Mouse (Mus musculus) ES-Bruce4 (cell line): ENCODE measurements around the gene Lrit2. TPM values are rescaled to one million over a fixed set of nuclear protein-coding genes. Genes with fewer than 3 reads are reported as not detected.
A peak's percentile ranks its signal among the peaks of the same experiment; 100 is the strongest.

ENCODE experiments used
- H3K27ac ChIP-seq: 2 replicates; pipeline ENCODE4 v1.5.1; 2012; ENCODE audit warnings: low read length, inconsistent platforms; ENCODE audit not compliant: insufficient read depth
- H3K27me3 ChIP-seq: 2 replicates; pipeline ENCODE4 v1.6.1; 2012; ENCODE audit warnings: mild to moderate bottlenecking, low read length, inconsistent platforms; ENCODE audit not compliant: control insufficient read depth, poor library complexity, insufficient read depth, severe bottlenecking
- H3K36me3 ChIP-seq: 2 replicates; pipeline ENCODE4 v1.6.1; 2012; ENCODE audit warnings: inconsistent platforms, mild to moderate bottlenecking, low read length, moderate library complexity; ENCODE audit not compliant: control insufficient read depth, poor library complexity, insufficient read depth, severe bottlenecking
- H3K4me1 ChIP-seq: one replicate; pipeline ENCODE4 v1.8.1; 2011; ENCODE audit warnings: low read length; ENCODE audit not compliant: control insufficient read depth, insufficient read depth
- H3K4me3 ChIP-seq: 2 replicates; pipeline ENCODE4 v1.5.1; 2011; ENCODE audit warnings: low read depth, mild to moderate bottlenecking, low read length
- H3K9ac ChIP-seq: 2 replicates; pipeline ENCODE4 v1.6.1; 2012; ENCODE audit warnings: low read depth, mild to moderate bottlenecking, inconsistent platforms; ENCODE audit not compliant: poor library complexity, severe bottlenecking
- H3K9me3 ChIP-seq: replicated peaks from 2 replicates; pipeline ENCODE4 v1.6.1; 2012; ENCODE audit warnings: mild to moderate bottlenecking, low read length, inconsistent platforms; ENCODE audit not compliant: control insufficient read depth, poor library complexity, insufficient read depth, severe bottlenecking
- CTCF ChIP-seq: IDR thresholded peaks from one replicate; pipeline ENCODE4 v1.8.1; 2011; ENCODE audit warnings: low read depth, low read length
- EP300 ChIP-seq: IDR thresholded peaks from 2 replicates; pipeline ENCODE4 v1.6.1; 2011; ENCODE audit warnings: low read depth, low read length; ENCODE audit not compliant: insufficient read depth
- POLR2A ChIP-seq: IDR thresholded peaks from one replicate; pipeline ENCODE4 v1.8.1; 2011; ENCODE audit warnings: low read length; ENCODE audit not compliant: insufficient read depth
- polyA plus RNA-seq: library from polyadenylated mRNA; stranded (reverse); fragments of >200 nt; gene quantifications from 2 replicates; pipeline ENCODE4 v1.2.4, GENCODE M21; 2011; ENCODE audit warnings: low read depth; ENCODE audit not compliant: missing spikeins, insufficient read depth, insufficient read length

The Lrit2 gene
- polyA plus RNA-seq, 1 experiment, result not detected

DNA sequence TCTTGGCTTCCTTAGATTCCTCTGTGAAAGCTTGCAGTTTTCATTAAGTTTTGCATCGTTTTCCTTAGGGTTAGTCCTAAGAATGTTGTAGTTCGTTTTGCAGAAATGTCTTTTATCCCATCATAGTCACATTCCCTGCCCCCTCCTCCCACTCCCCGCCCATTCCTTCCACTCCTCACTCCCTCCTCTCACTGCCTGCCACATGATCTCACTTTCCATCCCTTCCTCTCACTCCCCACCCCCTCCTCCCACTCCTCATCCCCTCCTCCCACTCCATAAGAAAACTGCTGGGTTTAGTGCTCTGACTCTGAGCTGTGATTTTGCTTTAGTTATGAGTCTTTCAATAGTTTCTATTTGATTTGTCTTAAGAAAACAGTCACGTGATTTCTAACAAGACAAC lies 16.0 kb downstream of the Lrit2 start:
- no peaks in the 10 kb centered on the region for H3K27me3 ChIP-seq
- H3K27ac ChIP-seq, result no peak overlapping the region
- H3K4me3 ChIP-seq, result no peak overlapping the region
- no peak overlapping the region for H3K9ac ChIP-seq
- no peaks in the 10 kb centered on the region for H3K4me1 ChIP-seq
- no peaks in the 10 kb centered on the region for H3K9me3 ChIP-seq
- no peaks in the 10 kb centered on the region for H3K36me3 ChIP-seq
- no peak for TF ChIP-seq EP300
- TF ChIP-seq POLR2A, result no peak
- TF ChIP-seq CTCF, result no peak

DNA sequence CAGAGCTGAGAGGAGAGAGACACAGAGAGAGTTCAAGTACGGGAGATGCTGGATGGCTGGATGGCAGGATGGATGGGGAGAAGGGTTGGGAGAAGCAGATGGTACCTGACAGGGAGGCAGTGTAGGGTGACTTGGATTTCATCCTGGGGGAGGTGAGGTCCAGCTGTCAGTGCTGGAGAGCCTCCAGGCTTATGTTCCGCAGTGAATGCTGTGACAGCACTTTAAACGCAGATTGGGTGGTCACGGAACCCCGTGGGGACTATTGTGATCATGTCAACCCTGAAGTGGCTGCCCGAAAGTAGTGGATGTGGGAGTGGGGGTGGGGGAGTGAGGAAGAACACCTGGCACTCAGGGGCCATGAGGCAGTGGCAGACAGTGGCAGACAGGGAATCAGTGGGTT lies 26.7 kb downstream of the Lrit2 start:
- no peak for TF ChIP-seq CTCF
- TF ChIP-seq EP300, result no peak
- no peak for TF ChIP-seq POLR2A
- H3K4me1 ChIP-seq, result no peaks in the 10 kb centered on the region
- no peaks in the 10 kb centered on the region for H3K27me3 ChIP-seq
- no peak overlapping the region for H3K27ac ChIP-seq
- no peaks in the 10 kb centered on the region for H3K36me3 ChIP-seq
- H3K4me3 ChIP-seq, result no peak overlapping the region
- H3K9ac ChIP-seq, result no peak overlapping the region
- H3K9me3 ChIP-seq, result no peaks in the 10 kb centered on the region

DNA sequence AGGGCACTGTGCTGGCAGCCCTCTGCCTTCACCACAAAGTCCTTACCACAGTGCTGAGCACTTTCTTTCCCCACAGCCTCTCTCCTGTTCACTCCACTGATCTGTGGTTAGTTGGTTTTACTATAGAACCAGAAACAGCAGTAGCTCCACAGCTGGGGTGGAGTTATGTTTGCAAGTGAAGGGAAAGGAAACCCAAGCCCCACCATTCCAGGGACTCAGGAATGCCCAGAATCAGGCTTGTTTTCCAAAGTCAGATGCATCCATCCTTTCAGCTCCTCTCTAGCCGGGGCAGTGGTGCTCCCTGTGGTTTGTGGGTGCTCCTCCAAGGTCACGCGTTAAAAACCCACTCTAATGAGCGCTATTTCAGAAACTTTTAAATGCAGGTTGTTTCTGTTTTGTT lies 27.8 kb downstream of the Lrit2 start:
- Histone ChIP-seq H3K4me1 (no peaks in the 10 kb centered on the region), H3K36me3 (no peaks in the 10 kb centered on the region), H3K27ac (no peak overlapping the region), H3K27me3 (no peaks in the 10 kb centered on the region), H3K9ac (no peak overlapping the region), H3K9me3 (no peaks in the 10 kb centered on the region), H3K4me3 (no peak overlapping the region)
- TF ChIP-seq EP300 (no peak), POLR2A (no peak), CTCF (no peak)

DNA sequence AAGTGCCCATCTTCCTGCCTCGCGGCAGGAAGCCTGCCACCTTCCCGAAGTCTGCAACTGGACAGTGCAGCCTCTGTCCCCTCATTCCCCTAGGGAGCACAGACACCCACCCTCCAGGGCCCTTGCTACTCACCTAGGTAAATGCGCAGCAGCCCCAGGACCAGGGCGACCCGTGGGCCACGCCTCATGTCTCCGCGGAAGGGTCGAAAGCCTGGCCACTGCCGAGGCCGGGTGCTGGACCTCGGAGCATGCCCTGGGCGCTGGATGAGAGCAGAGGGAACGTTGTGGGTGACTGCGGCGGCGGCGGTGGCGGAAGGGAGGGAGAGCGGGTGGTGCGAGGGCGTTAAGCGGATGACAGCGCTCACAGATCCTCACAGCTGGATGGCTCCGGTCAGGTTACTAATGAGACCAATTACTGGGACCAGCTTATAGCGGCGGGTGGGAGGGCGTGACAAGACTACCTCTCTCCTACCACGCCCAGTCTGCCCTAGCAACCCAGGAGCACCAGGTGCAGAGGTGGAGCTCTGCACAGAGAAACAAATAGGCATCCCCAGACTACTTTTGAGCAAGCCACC lies 30.3 kb downstream of the Lrit2 start, which contains the start of gene Cdhr1:
TSS of gene Cdhr1 (minus strand) at position 392 of the 575 bp plus-strand sequence.
- no peaks in the 10 kb centered on the region for H3K36me3 ChIP-seq
- TF ChIP-seq EP300, result no peak
- TF ChIP-seq POLR2A, result no peak
- H3K9ac ChIP-seq, result no peak within 1 kb of the TSS
- peak within 1 kb of the TSS; percentile 34 for H3K4me3 ChIP-seq
- H3K27ac ChIP-seq, result no peak within 1 kb of the TSS
- no peaks in the 10 kb centered on the region for H3K4me1 ChIP-seq
- H3K9me3 ChIP-seq, result no peaks in the 10 kb centered on the region
- no peaks in the 10 kb centered on the region for H3K27me3 ChIP-seq

DNA sequence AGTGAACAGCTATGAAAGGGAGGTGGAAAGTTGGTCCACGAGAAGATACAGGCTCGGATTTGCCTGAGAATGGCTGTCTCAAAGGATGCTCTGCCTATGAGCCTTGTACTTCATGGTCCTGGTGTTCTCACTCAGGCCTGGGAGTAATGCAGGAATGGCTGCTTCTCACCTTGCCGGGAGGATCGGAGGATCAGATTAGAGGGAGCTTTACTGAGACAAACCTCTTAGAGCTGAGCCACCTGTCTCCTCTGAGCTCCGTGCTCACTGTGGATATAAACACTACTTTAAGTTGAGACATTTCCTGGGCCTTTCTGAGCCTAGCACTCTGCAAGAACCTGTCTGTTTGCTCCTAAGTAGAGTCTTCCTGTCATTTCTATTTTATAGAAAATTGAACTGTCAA lies 33.8 kb downstream of the Lrit2 start:
- Histone ChIP-seq H3K9me3 (no peaks in the 10 kb centered on the region), H3K4me1 (no peaks in the 10 kb centered on the region), H3K4me3 (no peak overlapping the region), H3K27ac (no peak overlapping the region), H3K27me3 (no peaks in the 10 kb centered on the region), H3K36me3 (no peaks in the 10 kb centered on the region), H3K9ac (no peak overlapping the region)
- no peak for TF ChIP-seq POLR2A
- TF ChIP-seq CTCF, result no peak
- TF ChIP-seq EP300, result no peak

DNA sequence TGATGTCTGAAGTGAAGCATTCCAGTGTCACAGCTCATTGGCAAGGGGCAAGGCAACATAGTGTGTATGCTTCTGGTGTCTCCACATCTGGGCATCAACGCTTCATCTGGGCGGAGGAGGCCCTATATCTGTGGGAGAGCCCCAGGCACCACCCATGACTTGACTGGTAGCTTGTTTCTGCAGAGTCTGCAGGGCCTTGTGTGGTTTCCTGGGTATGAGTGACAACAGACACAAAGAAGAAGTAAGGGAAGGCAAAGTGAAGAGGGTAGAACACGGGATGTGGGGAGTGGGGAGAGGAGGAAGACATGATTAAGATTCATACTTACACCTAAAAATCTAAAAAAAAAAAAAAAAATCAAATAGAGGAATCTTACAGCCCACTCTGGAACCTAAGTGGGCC lies 34.8 kb downstream of the Lrit2 start:
- H3K27ac ChIP-seq, result no peak overlapping the region
- H3K9ac ChIP-seq, result no peak overlapping the region
- no peaks in the 10 kb centered on the region for H3K9me3 ChIP-seq
- TF ChIP-seq POLR2A, result no peak
- TF ChIP-seq CTCF, result no peak
- TF ChIP-seq EP300, result no peak
- H3K36me3 ChIP-seq, result no peaks in the 10 kb centered on the region
- H3K27me3 ChIP-seq, result no peaks in the 10 kb centered on the region
- no peak overlapping the region for H3K4me3 ChIP-seq
- no peaks in the 10 kb centered on the region for H3K4me1 ChIP-seq
